Mouse (Mus musculus) kidney, postnatal 14 days (tissue): ENCODE measurements at regions not wholly inside any gene's neighbourhood (a gene's known extent, or its start where the extent isn't known, plus 50 kb on each side); places are given as distances from the start of the nearest gene placed in this dataset.

Source experiments
- DNase-seq: peaks from one replicate; pipeline ENCODE4 v3.0.0; 2022; ENCODE audit warnings: mixed read lengths

GRCm38 (mm10) chr6:81323690-81324089 is 599.8 kb upstream of the Gcfc2 start:
- DNase-seq = no peak

- DNase-seq = no peak
Measured at GRCm38 (mm10) chr6:81363969-81364529, 559.4 kb upstream of the Gcfc2 start.

- no peak for DNase-seq
Measured at GRCm38 (mm10) chr6:81388484-81388883, 535.0 kb upstream of the Gcfc2 start.

- no peak for DNase-seq
Measured at GRCm38 (mm10) chr6:81403122-81403521, 520.3 kb upstream of the Gcfc2 start.

GRCm38 (mm10) chr6:81413611-81414010 is 509.9 kb upstream of the Gcfc2 start:
- DNase-seq = no peak

- no peak for DNase-seq
Measured at GRCm38 (mm10) chr6:81434745-81435144, 488.7 kb upstream of the Gcfc2 start.

GRCm38 (mm10) chr6:81438951-81439722 is 484.3 kb upstream of the Gcfc2 start:
- no peak for DNase-seq

GRCm38 (mm10) chr6:81441396-81441795 is 482.1 kb upstream of the Gcfc2 start:
- DNase-seq = no peak

GRCm38 (mm10) chr6:81446019-81446800 is 477.3 kb upstream of the Gcfc2 start:
- no peak for DNase-seq

GRCm38 (mm10) chr6:81447701-81448100 is 475.8 kb upstream of the Gcfc2 start:
- DNase-seq = no peak

- no peak for DNase-seq
Measured at GRCm38 (mm10) chr6:81448366-81448765, 475.1 kb upstream of the Gcfc2 start.

- DNase-seq = no peak
Measured at GRCm38 (mm10) chr6:81461095-81461494, 462.4 kb upstream of the Gcfc2 start.

GRCm38 (mm10) chr6:81464442-81464841 is 459.0 kb upstream of the Gcfc2 start:
- no peak for DNase-seq

GRCm38 (mm10) chr6:81466536-81466935 is 456.9 kb upstream of the Gcfc2 start:
- DNase-seq = no peak

- no peak for DNase-seq
Measured at GRCm38 (mm10) chr6:81471340-81471955, 452.0 kb upstream of the Gcfc2 start.

GRCm38 (mm10) chr6:81472506-81472905 is 451.0 kb upstream of the Gcfc2 start:
- no peak for DNase-seq

- no peak for DNase-seq
Measured at GRCm38 (mm10) chr6:81474786-81475185, 448.7 kb upstream of the Gcfc2 start.

- DNase-seq = no peak
Measured at GRCm38 (mm10) chr6:81487006-81487405, 436.5 kb upstream of the Gcfc2 start.

GRCm38 (mm10) chr6:81496239-81496638 is 427.2 kb upstream of the Gcfc2 start:
- no peak for DNase-seq

GRCm38 (mm10) chr6:81517185-81517584 is 406.3 kb upstream of the Gcfc2 start:
- DNase-seq = no peak

- DNase-seq = no peak
Measured at GRCm38 (mm10) chr6:81562260-81562659, 361.2 kb upstream of the Gcfc2 start.

- no peak for DNase-seq
Measured at GRCm38 (mm10) chr6:81563192-81563591, 360.3 kb upstream of the Gcfc2 start.

- no peak for DNase-seq
Measured at GRCm38 (mm10) chr6:81564295-81564694, 359.2 kb upstream of the Gcfc2 start.
